Mouse (Mus musculus) spleen, postnatal 36 days (tissue): ENCODE data around the gene D630003M21Rik.

ENCODE experiments used
- DNase-seq, 2 experiments: peaks; one replicate each; pipeline ENCODE4 v3.0.0; 2022; ENCODE audit warnings: low spot score in 2 of 2, mixed read lengths in 1 of 2

The D630003M21Rik gene

DNA sequence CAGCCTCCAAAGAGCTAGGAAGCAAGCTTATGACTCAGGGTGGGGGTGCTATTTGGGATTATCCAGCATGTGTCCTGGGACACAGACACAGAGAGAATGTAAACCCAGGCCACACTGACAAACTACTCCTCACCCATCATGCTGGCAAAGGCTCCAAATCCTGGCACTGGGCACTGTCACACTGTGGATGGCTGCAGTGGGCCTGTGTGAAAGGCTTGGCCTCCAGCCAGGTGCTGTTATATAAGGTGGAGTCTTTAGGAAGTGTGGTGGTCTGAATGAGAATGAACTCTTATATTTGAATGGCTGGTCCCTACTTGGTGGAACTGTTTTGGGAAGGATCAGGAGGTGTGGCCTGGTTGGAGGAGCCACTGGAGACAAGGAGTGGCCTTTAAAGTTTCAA, 7.7 kb upstream of the D630003M21Rik start:
- DNase-seq: no peak

DNA sequence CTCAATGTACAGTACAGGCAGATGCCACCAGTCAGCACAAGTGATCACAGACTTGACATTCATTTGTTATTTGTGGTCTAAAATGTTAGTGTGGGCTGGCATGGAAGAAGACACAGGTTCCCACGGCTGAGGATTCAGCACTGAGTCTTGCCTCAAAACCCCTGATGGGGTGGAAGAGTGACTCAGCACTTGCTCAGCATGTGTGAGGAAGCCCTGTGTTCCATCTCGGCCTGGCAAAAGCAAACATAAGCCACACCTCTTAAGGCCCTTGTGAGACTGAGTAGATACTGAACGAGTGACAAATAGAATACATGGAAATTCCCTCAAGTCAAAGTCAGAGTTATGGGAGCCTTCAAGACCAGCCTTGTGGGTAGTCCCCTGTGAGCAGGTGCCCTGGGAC, 4.1 kb upstream of the D630003M21Rik start:
- no peak for DNase-seq

DNA sequence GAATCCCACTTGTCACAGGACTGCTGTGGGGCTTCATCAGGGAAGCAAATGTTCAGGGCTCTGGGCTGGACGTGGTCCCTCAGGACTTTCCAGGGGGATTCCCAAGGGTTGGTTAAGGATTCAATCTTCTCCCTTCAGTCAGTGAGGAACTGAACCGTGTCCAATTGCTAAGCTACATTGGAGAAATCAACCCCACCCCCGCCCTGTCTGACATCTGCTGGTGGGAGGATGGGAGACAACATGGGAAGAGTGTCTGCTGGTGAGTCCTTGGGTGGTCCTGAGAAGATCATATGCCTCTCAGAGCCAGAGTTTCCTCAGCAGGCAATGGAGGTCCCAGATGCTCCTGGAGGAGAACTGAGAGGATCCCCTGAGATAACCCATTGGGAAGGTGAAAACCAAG, 3.4 kb upstream of the D630003M21Rik start:
- DNase-seq: no peak

DNA sequence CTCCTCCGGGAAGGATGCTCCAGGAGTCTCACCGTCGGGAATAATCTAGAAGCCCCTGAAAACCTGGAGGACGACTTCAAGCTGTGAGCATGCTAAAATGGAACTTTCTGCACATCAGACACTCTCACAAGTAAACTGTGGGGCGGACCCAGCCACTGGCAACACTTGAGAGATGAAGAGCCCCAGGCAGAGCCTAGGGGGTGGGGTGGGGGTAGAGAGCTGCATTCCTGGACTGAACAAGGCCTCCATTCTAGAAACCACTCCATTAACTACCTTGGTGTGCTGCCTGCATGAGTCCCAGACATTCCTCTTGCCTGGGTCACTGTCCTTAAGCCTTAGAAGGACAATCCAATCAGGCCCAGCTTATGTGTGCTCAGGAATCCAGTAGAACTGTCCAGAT, 2.0 kb upstream of the D630003M21Rik start:
- DNase-seq: no peak

DNA sequence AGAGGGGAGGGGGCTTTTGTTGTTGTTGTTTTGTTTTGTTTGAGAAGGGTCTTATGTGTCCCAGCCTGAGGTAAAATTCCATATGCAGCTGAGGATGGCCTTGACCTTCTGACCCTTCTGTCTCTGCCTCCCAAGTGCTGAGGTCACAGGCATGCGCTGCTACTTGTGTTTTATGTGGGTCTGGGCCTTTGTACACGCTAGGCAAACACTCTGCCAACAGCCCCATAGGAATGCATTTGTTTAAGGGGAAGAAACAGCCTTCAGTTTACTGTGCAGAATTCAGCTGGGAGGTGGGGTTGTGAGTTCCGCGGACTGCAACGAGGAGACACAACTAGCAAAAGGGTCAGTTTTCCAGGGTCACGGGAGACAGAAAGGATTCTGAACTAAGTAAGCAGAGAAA, 1.6 kb upstream of the D630003M21Rik start:
- no peak for DNase-seq

DNA sequence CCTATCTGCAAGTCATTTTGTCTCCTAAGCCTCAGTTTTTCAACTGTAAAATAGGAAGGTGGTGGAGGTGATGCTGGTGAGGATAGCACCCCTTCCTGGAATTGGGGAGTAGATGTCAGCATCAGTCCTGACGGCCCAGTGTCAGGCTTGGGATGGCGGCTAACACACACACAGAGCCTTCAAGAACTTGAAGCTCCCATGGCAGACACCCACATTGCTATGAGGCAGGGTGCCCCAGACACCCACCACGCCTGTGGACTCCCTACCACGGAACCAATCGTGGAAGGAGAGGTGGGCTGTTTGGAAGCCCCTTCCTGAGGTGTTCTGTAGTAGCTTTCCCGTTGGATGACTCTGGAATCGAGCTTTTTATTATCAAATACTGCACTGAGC, 476 bp upstream of the D630003M21Rik start:
- DNase-seq: no peak

DNA sequence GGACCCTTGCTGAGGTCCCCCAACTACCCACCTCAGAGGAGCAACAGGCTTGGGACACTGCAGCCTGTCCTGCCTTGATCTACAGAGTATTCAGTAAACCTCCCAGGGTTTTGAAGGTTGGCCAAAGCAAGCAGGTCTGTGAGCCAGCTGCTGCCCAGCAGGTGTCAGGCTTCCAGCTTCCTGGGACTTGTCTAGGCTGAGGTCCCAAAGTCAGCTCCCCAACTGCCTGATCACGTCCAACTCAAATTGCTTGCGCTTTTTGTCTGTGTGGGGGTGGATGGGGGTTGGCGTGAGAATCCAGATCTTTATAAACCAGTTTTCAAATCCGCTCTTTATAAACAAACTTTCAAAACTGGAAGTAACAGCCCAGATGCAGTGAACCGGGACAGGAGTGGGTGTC, 3.7 kb downstream of the D630003M21Rik start:
- DNase-seq: no peak

DNA sequence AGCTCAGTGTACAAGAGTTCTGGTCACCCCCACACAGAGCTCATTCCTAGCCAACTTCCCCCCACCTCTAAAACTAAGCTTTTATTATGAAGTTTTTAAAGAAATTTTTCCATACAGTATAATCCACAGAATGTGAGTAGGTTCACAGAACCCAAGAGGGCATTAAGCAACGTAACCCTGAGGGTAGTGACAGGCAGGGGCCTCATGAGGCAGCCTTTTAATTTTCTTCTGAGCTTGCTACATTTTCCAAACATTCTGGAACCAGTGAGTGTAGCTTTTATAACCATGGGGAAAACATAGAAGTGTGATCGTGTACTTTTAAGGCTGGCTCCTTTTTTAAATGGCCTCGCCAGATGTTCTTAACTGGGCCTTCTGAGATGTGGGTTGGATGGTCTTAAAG, 5.5 kb downstream of the D630003M21Rik start:
- DNase-seq: no peak

DNA sequence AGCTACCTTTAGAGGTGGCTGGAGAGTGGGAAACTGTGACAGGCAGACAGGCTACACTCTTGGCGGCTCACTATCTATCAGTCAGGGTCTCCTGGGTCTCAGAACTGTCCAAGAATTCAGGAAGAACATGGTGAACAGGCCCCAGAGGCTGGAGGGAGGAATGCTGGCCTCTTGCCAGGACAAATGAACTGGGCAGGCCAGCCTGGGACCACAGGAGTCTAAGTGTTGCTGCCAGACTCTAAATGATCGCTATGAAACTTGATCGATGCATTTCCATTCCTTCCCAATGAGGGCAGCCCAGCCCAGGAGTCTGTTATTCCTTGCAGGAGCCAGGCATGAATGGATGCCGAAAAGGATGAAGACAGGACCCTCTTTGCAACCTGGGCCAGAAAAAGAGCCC, 6.4 kb downstream of the D630003M21Rik start:
- DNase-seq: no peak

DNA sequence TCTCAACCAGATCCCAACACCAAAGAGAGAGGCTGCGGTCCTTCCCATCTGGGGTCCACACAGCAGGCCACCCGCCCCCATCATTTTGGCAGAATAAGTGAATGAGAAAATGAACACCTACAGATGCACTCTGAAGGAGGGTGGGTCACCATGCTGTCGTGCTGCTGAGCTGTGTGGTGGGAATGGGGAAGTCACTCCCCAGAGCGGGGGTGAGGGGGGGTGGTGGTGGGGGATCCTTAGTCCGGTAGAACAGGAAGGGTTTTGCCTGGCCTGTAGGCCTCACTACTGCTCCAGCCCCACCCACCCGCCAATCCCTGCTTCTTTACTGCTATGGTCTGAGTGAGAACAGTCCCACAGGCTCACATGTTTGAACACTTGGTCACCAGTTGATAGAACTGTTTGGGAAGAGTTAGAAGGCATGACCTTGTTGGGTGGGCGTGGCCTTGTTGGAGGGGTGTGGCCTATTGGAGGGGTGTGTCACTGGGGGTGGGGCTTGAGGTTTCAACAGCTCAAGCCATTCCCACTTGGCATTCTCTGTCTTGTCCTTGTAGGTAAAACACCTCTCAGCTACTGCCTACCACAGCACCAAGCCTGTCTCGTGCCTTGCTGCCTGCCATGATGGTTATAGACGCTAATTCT, 7.5 kb downstream of the D630003M21Rik start:
- DNase-seq: no peak

DNA sequence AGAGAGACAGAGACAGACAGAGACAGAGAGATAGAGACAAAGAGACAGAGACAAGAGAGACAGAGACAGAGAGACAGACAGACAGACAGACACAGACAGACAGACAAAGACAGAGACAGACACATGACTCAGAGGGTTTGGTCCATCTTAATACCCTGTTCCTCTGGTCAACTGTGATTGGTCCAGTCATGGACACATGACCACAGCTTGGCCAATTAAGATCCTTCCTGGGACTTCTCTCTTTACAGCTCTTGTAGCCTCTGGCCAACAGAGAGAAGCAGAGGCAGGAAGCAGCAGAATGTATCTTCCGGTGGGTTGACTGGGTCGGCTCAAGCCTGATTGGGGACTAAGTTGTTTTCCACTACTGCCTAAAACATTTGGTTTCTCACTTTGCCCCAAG, 9.5 kb downstream of the D630003M21Rik start:
- DNase-seq: no peak

DNA sequence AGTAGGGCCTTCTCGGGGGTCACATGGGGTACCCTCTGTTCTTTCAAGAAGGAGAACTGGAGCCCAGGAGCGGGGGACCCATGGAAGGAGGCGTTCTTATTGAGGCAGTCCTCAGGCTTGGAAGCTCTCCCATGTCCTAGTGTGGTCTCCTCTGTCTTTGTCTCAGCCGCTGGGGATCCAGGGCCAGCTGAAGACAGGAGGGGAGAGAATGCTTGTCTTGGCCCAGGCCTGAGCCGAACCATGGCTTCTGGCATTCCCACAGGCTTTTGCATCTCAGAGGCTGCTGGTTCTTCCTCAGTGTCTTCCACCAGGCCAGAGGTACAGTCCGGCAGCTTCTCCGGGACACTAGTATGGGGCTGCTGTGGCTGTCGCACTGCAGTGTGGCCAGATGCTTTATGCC, 12.5 kb downstream of the D630003M21Rik start:
- no peak for DNase-seq

DNA sequence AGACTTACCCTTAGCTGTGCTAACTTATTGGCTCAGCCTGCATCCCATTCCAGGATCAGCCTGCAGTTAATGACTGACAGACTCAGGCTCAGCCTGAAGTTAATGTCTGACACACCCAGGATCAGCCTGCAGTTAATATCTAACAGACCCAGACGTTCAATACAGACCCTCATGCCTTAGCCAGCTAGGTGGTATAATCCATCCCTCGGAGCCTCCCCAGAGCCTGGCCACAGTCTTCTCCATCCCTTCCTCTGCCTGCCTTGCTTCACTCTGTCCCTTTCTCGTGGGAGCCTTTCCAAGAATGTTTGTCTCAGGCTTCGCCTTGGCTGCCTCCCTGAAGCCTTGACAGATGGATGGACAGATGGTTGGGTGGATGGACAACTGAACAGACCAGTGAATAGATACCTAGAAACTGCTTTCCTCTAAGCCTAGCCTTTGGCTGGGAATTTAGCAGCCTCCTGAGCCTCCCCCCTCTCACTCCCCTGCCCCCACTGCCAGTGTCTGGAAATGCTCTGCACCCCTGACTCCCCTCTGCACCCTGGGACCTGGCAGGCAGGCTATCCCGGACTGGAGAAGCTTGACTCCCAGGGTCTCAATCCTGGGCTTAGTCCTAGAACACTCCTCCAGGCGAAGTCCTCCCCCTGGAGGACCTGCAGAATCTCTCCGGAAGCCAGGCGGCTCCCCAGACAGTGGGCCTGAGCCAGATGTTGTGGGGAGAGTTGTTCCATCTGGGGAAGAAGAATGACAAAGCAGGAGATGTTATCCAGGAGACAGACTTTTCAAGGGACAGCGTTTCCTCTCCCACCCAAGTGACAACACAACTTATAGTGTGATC, 13.5 kb downstream of the D630003M21Rik start:
- no peak for DNase-seq

DNA sequence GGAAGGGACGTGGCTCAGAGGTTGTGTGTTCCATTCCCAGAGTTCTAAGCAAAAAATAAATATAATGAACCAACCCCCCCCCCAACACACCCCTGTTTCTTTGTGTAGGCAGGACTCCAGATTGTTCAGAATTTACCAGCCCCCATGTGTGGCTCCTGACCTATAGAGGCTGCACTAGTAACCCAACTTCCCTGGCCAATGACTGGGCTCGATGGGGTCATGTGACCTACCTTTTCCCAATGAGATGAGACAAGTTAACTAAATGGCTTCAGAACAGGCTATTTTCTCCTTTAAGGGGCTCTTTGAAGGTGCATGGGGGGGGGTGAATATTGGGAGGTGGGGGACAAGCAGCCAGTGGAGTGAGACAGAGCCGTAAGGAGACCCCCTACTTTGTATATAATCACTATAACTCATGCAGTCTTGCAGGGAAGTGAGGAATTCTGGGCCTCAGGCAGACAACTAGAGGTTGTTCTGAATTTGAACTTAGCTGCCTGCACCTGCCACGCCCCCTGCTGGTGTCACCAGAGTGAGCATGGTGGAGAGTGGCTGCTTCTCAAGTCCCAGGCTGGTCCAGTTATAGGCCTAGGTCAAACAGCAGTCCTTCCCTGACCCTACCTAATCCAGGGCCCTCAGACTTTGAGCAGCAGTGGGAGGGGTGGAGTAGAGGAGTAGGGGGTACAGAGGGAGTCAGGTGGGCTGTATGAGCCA, 17.1 kb downstream of the D630003M21Rik start:
- no peak for DNase-seq

DNA sequence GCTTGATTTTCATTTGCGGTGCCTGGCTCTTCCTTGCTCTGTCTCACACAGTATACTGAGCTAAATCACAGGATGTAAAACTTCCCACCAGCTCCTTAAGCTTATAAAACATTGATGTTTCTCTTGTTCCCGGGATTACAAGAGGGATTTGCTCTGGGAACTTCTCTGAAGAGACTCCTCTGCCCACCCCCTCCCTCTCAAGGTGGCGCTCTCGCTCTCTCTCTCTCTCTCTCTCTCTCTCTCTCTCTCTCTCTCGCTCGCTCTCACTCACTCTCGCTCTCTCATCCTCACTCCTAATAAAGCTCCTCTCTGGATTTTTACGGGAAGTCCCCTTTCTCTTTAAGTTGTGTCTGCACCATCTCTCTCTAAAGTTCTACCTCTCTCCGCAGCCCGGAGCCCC, 18.1 kb downstream of the D630003M21Rik start:
- DNase-seq: no peak

DNA sequence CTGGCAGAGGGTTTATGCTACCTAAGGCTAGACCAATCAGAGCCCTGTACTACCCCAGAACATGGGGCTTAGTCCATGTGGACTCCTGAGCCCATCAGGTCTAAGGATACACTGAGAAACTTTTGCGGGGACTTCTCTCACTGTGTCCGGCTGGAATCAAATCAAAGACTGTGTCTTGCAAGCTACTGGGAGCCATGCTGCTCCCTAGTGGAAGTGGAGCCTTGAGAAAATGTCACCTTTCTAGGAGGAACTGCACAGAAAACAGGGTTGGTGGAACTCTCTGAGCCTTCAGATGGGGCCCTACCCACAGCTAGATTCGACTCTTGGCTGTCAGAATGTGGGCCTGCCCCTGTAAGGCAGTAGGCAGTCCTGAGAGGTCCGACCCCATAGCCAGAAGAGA, 18.5 kb downstream of the D630003M21Rik start:
- DNase-seq: no peak

DNA sequence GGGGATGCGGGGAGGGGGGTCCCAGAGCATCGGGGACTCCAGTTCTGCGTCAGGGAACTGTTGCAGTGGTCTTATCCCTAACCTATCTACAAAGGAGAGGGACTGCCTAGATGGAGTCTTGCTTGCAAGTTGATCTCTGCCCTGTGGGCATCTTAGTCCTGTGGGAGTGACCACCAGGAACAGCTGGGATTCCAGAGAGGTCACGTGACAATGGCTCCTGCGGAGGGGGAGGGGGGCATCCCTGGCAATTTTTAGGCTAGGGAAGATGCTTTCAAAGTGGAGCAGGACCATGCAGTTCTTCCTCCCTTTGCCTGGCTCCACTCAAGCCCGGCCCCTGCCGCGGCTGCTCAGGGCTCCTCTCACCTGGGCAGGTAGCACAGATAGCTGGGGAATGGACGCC, 19.2 kb downstream of the D630003M21Rik start:
- no peak for DNase-seq

DNA sequence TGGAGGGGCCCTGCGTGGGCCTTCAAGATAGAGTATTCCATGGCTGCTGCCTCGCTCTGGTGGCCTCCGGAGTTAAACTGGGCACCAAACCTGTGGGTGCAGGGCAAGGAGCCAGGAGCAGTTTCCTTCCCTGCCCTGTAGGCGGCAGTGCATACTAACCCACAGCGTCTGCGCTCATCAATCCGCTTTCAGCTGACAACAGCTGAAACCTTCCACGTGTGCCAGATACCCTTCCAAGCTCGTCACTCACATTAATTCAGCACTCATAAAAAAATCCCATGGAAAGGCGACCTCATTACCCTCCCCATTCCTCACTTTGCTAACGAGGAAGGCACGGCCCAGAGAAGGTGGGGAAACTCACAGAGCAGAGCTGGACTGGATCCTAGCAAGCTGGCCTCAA, 21.2 kb downstream of the D630003M21Rik start:
- DNase-seq: peak; percentile 30 to 37

DNA sequence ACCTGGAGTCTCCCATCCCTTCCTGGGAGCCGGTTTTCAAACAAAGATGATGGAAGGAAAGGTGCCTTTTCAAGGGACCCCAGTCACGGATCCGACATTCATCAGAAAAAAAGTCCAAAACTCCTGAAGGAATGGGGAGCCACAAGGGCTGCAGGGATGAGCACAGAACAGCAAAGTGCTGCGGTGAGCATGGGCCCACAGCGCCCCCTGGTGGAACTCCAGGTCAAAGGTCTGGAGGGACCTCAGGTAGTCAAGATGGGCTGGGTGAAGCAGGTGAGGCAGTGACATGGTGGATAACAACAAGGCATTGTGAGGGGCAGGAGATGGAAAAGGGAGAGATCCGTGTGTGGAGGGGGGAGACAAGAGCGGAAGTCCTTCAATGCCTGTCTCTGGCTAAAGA, 24.9 kb downstream of the D630003M21Rik start:
- DNase-seq: peak; percentile 56 to 63

DNA sequence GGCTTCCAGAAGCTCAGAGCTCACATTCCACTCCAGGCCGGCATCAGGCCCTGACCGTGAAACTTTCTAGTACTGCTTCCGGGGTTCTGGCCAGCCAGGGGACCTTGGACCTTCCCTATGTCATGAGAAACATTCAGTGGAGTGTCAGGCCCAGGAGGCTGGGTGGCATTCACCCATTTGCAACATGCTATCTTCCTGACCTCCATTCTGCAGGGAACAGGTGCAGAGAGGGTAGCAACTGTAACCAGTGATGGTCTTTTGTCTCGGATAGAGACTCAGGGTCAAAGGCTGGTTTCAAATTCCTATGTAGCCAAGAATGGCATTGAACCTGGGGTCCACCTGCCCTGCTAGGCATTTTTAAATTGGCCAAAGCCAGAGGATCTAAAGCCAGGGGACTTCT, 25.3 kb downstream of the D630003M21Rik start:
- no peak for DNase-seq

DNA sequence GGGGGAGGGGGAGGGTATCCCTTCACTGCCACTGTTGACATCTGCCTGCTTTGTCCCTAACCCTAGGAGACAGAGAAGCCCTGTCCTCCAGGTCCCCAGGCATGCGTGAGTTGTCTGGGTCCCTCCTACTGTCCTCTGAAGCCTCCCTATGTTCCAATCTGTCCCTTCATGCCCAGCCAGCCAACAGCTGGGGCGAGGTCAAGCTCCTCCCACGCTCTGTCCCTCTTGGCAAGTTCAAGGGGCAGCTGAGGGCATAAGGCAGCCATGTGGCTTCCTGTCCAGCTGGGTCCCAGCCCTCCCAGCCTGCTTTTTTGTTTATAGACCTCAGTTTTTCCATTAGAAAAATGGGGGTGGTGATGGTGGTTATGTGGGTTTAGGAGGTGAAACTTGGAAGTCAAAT, 29.7 kb downstream of the D630003M21Rik start:
- no peak for DNase-seq

DNA sequence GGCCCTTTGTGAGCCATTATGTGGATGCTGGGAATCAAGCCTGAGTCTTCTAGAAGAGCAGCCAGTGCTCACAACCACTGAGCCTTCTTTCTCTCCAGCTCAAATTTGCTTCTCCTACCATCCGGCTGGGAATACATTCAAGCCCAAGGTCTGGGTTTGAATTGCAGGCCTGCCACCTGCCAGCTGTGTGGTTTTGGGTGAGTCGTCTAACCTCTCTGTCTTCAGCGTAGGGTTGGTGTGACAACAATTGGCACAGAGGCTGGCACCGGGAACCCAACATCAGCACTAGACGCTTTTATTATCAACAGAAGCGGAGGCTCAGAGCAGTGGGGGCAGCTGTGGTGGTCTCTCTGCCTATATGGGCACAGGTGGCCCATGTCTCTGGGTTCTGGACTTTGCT, 30.2 kb downstream of the D630003M21Rik start:
- DNase-seq: no peak

DNA sequence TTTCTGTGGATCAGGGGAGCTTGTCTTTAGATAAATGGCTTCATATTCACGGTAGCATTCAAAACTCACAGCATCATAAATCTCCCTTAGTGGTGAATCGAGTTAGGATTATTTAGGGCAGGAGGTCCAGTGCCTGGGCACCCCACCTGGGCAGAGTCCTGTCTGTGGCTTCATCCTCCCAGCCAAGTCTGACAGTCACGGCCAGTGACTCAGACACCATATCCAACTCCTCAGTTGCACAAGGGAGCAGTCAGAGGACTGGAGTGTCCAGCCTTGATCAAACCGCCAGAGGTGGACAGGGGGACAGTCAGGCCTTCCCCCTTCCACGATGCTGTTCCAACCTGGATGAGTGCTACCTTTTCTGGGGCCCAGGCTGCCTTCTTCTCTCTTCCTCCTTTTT, 31.1 kb downstream of the D630003M21Rik start:
- DNase-seq: no peak
